Mouse (Mus musculus): ENCODE results near the gene Plcl2. TPM values are rescaled to one million over a fixed set of nuclear protein-coding genes. Genes with fewer than 3 reads are reported as not detected.

Plcl2 gene
- polyA plus RNA-seq, 1 experiment from 2014 or later = 7.7 TPM

DNA sequence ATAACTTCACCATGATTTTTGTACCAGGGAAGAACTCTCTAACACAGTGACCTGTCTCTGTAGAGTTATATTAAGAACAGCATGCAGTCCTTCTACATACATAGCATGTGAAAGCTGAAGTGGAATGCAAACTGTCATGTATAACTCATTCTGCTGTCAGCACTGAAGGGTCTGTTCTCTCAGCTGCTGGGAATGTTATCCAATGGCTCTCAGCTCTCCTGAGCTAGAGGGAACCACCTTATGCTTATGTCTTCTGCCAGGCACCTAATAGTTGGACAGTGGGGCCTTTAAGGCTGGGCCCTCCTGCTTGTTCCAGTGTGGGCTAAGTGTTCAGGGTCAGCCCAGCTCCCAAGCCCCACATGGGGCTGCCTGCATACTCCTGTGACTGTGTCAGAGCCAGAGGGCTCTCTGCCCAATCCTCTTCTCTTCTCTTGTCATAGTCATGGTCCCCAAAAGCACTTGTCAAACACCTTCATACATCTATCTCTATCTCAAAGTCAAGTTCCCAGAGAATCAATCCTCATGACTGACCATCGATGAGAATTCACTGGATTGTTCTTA is 22.1 kb upstream of the Plcl2 start:
- no peaks in the 10 kb centered on the region for H3K27me3 ChIP-seq
- H3K4me1 ChIP-seq = no peaks in the 10 kb centered on the region
- no peaks in the 10 kb centered on the region for H3K36me3 ChIP-seq
- no peak for ATAC-seq (ENCODE audit: low FRiP score, low read depth)
- no peaks in the 10 kb centered on the region for H3K9me3 ChIP-seq
- no peak overlapping the region for H3K9ac ChIP-seq (replicated peaks)
- no peak overlapping the region for H3K4me2 ChIP-seq (replicated peaks)
- no peak overlapping the region for H3K27ac ChIP-seq (replicated peaks)
- 91% methylated on average over 1 of the region's 1 CpGs for WGBS
- H3K4me3 ChIP-seq = no peak overlapping the region

DNA sequence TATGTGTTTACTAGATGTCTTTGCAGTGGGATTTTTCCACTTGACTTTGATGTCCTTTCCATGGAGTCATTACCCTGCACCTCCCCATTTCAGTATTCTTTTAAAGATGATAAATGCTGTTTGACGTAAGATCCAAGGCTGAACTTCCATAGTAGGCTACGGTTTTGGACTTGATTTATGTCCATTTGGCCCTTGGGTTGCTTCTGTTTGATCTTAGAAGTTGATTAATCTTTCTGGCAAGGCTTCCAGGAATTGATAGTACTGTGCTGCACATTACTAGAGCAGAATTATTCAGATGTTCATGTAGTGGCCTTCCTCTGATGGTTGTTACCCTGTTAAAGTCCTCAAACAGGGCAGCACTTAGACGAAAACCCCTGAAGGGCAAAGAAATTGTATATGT is 21.5 kb upstream of the Plcl2 start:
- H3K4me2 ChIP-seq (replicated peaks) = no peak overlapping the region
- no peaks in the 10 kb centered on the region for H3K4me1 ChIP-seq
- H3K36me3 ChIP-seq = no peaks in the 10 kb centered on the region
- no peak for ATAC-seq (ENCODE audit: low FRiP score, low read depth)
- no peak overlapping the region for H3K9ac ChIP-seq (replicated peaks)
- H3K27me3 ChIP-seq = no peaks in the 10 kb centered on the region
- WGBS = 90% methylated on average over 3 of the region's 3 CpGs
- H3K9me3 ChIP-seq = no peaks in the 10 kb centered on the region
- H3K27ac ChIP-seq (replicated peaks) = no peak overlapping the region
- no peak overlapping the region for H3K4me3 ChIP-seq

DNA sequence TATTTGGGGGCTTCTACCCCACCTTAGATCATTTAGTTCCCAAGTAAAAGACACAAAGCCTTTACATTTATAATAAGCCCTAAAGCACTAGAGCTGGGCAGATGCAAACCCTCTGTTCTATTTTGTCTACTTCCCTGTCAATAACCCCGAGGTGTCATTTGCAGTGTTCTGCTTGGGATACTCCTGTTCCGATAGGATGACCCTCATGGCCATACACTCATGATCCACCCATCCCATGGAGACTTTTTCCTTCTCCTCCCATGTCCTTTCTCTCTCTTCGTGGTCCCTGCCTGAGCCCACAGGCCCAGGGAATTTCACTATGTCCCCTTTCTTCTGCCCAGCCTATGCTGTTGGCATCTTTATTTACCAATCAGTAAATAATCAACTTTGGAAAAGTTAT is 20.8 kb upstream of the Plcl2 start:
- H3K9me3 ChIP-seq = no peaks in the 10 kb centered on the region
- no peaks in the 10 kb centered on the region for H3K4me1 ChIP-seq
- 81% methylated on average over 3 of the region's 3 CpGs for WGBS
- H3K27me3 ChIP-seq = no peaks in the 10 kb centered on the region
- H3K4me2 ChIP-seq (replicated peaks) = no peak overlapping the region
- ATAC-seq (ENCODE audit: low FRiP score, low read depth) = no peak
- H3K27ac ChIP-seq (replicated peaks) = no peak overlapping the region
- H3K4me3 ChIP-seq = no peak overlapping the region
- no peak overlapping the region for H3K9ac ChIP-seq (replicated peaks)
- H3K36me3 ChIP-seq = no peaks in the 10 kb centered on the region

DNA sequence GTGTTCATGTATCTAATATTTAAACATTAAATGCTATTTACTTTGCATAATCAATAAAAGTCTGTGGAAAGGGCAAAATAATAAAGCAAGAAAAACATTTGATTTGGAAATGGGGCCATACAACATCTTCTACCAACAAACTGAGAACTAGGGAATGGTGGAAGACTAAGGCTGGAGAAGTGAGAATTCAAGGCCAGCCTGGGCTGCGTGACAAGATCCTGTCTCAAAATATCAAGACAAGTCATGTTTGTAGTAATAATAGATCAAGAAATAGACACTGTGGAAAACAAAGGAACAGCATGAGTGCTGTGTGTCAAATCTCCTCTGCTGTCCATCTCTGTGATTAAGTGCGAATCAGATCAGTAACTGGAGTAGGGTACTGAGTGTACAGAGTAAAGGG is 20.3 kb upstream of the Plcl2 start:
- Histone ChIP-seq H3K27ac (replicated peaks) (no peak overlapping the region), H3K4me1 (no peaks in the 10 kb centered on the region), H3K9ac (replicated peaks) (no peak overlapping the region), H3K4me2 (replicated peaks) (no peak overlapping the region), H3K36me3 (no peaks in the 10 kb centered on the region), H3K27me3 (no peaks in the 10 kb centered on the region), H3K4me3 (no peak overlapping the region), H3K9me3 (no peaks in the 10 kb centered on the region)
- 81% methylated on average over 2 of the region's 2 CpGs for WGBS
- no peak for ATAC-seq (ENCODE audit: low FRiP score, low read depth)

DNA sequence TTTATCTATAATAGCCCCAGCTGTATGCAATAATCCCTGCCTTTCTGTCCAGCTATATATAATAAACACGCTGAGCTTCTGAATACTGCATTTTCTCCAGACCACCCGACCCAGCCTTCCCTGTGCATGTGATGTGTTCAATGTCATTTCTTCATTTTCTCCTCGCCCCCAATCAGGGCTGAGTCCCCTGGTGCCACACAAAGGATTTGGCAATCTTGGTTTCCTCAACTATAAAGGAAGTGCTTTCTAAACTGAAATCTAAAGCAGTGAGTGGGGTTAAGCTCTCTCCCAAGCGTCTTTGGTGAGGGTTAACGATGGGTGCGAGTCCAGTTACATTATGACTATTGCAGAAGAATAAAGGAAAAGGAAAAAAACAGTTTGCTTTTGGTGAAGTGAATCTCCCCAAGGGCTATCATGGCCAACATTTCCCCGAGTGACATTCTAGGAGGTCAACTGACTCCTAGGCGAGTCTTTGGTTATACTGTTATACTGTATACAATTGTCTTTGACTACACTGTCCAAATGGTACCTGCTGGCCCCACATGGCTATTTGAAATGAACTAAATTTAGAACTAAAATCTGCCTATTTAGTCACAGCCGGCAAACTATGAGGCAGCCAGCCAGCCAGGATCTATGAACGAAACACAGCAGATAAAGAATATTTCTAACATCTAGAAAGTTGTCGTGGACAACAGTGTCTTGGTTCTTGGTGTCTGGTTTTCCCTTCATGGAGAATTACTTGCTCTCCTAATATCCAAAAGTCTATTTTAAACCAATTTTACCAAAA is 18.4 kb upstream of the Plcl2 start:
- peaks cover 4% of the 10 kb centered on the region for H3K4me1 ChIP-seq
- no peak overlapping the region for H3K4me2 ChIP-seq (replicated peaks)
- H3K9ac ChIP-seq (replicated peaks) = no peak overlapping the region
- ATAC-seq (ENCODE audit: low FRiP score, low read depth) = no peak
- H3K9me3 ChIP-seq = no peaks in the 10 kb centered on the region
- H3K36me3 ChIP-seq = no peaks in the 10 kb centered on the region
- no peak overlapping the region for H3K4me3 ChIP-seq
- peaks cover 5% of the 10 kb centered on the region for H3K27me3 ChIP-seq
- no peak overlapping the region for H3K27ac ChIP-seq (replicated peaks)
- WGBS = 85% methylated on average over 11 of the region's 11 CpGs

DNA sequence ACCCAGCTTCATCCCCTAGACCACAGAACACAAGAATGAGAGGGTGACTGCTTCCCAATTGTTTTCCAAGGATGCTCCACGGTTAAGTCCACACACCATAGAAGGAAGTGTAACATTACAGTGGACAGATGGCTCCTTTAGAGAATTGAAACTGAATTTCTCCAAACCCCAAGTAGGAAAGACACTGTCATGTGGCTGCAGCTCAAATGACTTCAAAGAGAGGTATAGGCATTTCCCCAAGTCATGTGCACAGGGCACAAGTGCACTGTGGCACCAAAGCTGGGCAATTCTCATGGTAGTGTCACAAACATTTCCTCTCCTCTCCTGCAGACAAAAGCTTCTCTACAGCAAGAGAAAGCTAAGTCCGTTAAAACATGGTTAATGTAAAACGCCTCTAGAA is 17.7 kb upstream of the Plcl2 start:
- Histone ChIP-seq H3K36me3 (no peaks in the 10 kb centered on the region), H3K9ac (replicated peaks) (no peak overlapping the region), H3K27me3 (peaks cover 12% of the 10 kb centered on the region), H3K4me1 (peaks cover 4% of the 10 kb centered on the region), H3K9me3 (no peaks in the 10 kb centered on the region), H3K4me2 (replicated peaks) (no peak overlapping the region), H3K4me3 (no peak overlapping the region), H3K27ac (replicated peaks) (no peak overlapping the region)
- no peak for ATAC-seq (ENCODE audit: low FRiP score, low read depth)
- WGBS = 81% methylated on average over 3 of the region's 3 CpGs

DNA sequence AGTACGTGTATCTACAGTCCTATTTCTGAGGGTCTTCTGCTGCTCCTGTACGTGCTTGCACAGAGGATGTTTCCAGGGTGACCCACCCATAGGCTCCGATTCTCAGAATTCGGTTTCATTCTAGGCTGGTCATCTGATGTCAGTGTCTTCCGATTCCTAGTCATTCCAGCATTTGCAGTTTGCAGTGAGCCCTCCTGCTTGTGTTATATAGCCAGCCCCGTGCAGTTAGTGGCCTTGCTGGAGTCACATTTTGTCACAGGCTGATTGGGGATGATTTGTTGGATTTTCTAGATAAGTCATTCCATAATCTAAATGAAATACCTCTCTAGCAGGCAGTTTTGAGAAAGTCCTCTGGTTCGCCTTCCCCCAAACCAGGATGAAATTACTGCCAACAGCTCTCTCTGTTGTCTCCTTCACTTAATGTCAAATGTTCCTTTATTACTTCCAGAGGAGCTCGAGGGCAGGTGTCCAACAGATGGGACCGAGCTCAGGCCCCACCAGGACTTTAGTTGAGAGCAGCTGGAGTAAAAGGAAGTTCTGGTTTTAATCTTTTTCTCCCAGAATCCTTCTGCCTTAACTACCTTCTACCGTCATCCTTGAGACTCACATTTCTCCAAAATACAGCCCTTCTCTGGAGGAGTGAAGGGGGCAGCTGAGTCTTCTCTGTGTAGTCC is 13.8 kb upstream of the Plcl2 start:
- Histone ChIP-seq H3K27me3 (peaks cover 16% of the 10 kb centered on the region), H3K4me2 (replicated peaks) (no peak overlapping the region), H3K4me3 (no peak overlapping the region), H3K4me1 (peaks cover 15% of the 10 kb centered on the region), H3K9ac (replicated peaks) (no peak overlapping the region), H3K27ac (replicated peaks) (no peak overlapping the region), H3K9me3 (no peaks in the 10 kb centered on the region), H3K36me3 (no peaks in the 10 kb centered on the region)
- ATAC-seq (ENCODE audit: low FRiP score, low read depth) = no peak
- 72% methylated on average over 10 of the region's 10 CpGs for WGBS

DNA sequence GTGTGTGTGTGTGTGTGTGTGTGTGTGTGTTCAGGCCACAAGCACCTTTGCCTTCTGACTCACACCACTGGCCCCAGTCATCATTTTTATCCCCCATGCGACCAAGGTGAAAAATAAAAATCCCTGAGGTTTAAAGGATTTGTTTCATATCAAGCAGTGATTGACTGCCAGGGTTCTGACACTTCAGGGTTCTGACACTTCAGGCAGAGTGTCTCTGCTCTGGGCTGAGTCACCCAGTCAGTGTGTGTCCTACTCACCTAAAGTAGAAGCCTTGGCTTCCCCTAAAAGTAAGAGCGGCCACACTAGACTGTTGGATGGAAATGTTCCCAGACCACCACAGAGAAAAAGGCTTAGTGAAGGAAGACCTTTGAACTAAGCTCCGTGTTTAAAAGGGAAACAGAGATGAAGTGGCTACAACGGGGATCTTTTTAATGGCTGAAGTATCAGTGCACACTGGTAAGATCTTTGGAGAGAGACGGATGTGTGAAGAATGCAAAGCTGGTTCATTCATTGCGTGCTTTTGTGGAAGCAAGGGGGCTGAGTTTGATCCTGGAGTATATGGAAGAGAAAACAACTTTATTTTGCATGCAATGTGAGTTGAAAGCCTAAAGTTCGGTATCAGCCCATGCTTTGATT is 11.0 kb upstream of the Plcl2 start:
- H3K4me2 ChIP-seq (replicated peaks) = no peak overlapping the region
- no peak overlapping the region for H3K9ac ChIP-seq (replicated peaks)
- H3K4me1 ChIP-seq = peaks cover 15% of the 10 kb centered on the region
- no peaks in the 10 kb centered on the region for H3K36me3 ChIP-seq
- no peak overlapping the region for H3K27ac ChIP-seq (replicated peaks)
- WGBS = 26% methylated on average over 7 of the region's 7 CpGs
- peaks cover 16% of the 10 kb centered on the region for H3K27me3 ChIP-seq
- no peak for ATAC-seq (ENCODE audit: low FRiP score, low read depth)
- no peaks in the 10 kb centered on the region for H3K9me3 ChIP-seq
- H3K4me3 ChIP-seq = no peak overlapping the region

DNA sequence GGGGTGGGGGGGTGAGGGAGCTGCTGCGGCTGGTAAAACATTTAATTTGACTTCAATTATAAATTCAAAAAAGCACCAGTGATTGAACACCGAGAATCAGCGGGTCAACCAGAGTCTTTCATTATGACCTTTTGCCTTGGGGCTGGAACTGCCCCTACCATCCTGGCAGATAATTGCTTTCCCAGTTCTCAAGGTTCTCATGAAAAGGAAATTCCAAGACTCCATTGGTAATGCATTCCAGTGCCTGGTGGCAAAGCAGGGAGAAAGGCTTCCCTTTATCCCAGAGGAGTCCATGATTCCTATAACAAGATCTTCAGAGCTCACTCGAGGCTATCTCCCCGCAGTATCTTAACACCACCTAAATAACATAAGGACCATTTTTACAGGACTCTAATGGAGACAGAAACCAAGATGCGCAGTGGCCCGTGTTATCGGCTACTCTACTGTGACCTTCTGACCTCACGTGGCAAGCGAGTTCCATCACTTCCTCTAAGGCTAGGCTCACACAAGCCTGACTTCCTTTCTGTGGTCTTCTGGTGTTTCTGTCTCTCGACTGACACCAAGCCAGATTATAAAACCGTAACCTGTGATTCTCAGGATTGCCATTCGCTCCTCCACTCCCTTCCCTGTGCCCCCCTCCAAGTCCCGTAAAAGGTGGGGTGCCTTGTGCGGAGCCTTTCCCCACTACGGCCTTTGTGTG is 10.0 kb upstream of the Plcl2 start:
- no peak for ATAC-seq (ENCODE audit: low FRiP score, low read depth)
- Histone ChIP-seq H3K9me3 (no peaks in the 10 kb centered on the region), H3K27ac (replicated peaks) (no peak overlapping the region), H3K27me3 (peaks cover 16% of the 10 kb centered on the region), H3K4me3 (no peak overlapping the region), H3K36me3 (no peaks in the 10 kb centered on the region), H3K4me1 (peaks cover 12% of the 10 kb centered on the region), H3K9ac (replicated peaks) (no peak overlapping the region), H3K4me2 (replicated peaks) (no peak overlapping the region)
- 70% methylated on average over 16 of the region's 16 CpGs for WGBS

DNA sequence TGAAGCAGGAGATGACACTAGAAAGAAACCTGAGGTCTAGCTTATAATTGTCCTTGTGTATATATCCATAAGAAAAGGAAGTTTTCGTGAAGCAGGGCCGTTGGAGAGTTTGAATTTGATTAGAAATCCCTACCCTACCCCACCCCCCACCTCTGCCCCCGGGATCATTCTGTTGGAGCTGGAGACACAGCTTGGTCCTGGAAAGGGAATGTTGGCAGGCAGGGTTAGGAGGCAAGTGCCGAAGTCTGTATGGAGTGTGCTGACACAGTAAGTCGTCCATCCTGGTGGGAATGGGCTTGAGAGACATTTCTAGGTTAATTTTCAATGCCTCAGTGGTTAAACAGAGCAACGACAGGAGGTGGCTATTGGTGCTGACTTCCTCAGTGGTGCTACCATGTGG is 8.4 kb upstream of the Plcl2 start:
- WGBS = 78% methylated on average over 6 of the region's 6 CpGs
- ATAC-seq (ENCODE audit: low FRiP score, low read depth) = no peak
- no peak overlapping the region for H3K4me3 ChIP-seq
- H3K4me2 ChIP-seq (replicated peaks) = no peak overlapping the region
- peaks cover 11% of the 10 kb centered on the region for H3K4me1 ChIP-seq
- H3K27ac ChIP-seq (replicated peaks) = no peak overlapping the region
- H3K9ac ChIP-seq (replicated peaks) = no peak overlapping the region
- H3K36me3 ChIP-seq = no peaks in the 10 kb centered on the region
- no peaks in the 10 kb centered on the region for H3K9me3 ChIP-seq
- H3K27me3 ChIP-seq = peaks cover 14% of the 10 kb centered on the region

DNA sequence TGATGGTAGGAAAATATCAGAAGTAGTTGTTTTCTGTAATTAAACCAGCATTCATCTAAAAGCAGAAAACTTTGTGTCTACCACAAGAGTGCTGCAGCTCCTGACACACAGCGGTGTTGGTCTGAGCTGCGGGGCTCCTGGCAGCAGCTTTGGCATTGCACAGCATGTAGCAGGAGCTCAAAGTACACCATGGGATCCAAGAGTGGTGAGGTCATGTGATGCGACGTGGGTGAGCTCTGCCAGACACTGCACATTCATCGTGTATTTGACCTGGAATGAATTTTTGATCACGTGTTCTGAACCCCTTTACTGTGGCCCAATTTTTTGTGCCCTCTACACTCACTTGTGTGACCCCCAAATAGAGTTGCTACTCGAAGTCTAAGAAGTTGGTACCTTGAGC is 6.1 kb upstream of the Plcl2 start:
- no peak overlapping the region for H3K4me3 ChIP-seq
- no peak for ATAC-seq (ENCODE audit: low FRiP score, low read depth)
- no peak overlapping the region for H3K9ac ChIP-seq (replicated peaks)
- H3K27ac ChIP-seq (replicated peaks) = no peak overlapping the region
- 81% methylated on average over 7 of the region's 7 CpGs for WGBS
- H3K4me1 ChIP-seq = peaks cover 9% of the 10 kb centered on the region
- 0 out of 2 replicates have a peak, but pooled peaks cover 3% of the 10 kb centered on the region for H3K27me3 ChIP-seq
- no peaks in the 10 kb centered on the region for H3K36me3 ChIP-seq
- no peaks in the 10 kb centered on the region for H3K9me3 ChIP-seq
- H3K4me2 ChIP-seq (replicated peaks) = no peak overlapping the region
